Mouse (Mus musculus) liver, adult 2 months (tissue): ENCODE measurements at regions not wholly inside any gene's neighbourhood (a gene's known extent, or its start where the extent isn't known, plus 50 kb on each side); places are given as distances from the start of the nearest gene placed in this dataset.

Experiments used
- DNase-seq: peaks from one replicate; pipeline ENCODE4 v3.0.0-alpha.2; 2011; ENCODE audit warnings: low read depth, low spot score; ENCODE audit errors: extremely low read depth
- H3K27ac ChIP-seq: fragments of 200-500 bp; replicated peaks from 2 replicates; pipeline ENCODE4 v1.5.1; 2012; ENCODE audit warnings: low read depth, mild to moderate bottlenecking, control low read depth, inconsistent platforms, low read length; ENCODE audit not compliant: insufficient read depth
- H3K27me3 ChIP-seq: fragments of 200-500 bp; 2 replicates; pipeline ENCODE4 v1.6.1; 2012; ENCODE audit warnings: mild to moderate bottlenecking, moderate library complexity, low read length, inconsistent platforms; ENCODE audit not compliant: control insufficient read depth, insufficient read depth
- H3K36me3 ChIP-seq: fragments of 200-500 bp; 2 replicates; pipeline ENCODE4 v1.6.1; 2012; ENCODE audit warnings: low read length, inconsistent platforms; ENCODE audit not compliant: control insufficient read depth, insufficient read depth
- H3K4me1 ChIP-seq: fragments of 200-500 bp; 2 replicates; pipeline ENCODE4 v1.6.1; 2011; ENCODE audit warnings: low read length; ENCODE audit not compliant: control insufficient read depth, insufficient read depth
- H3K4me3 ChIP-seq: fragments of 200-500 bp; 2 replicates; pipeline ENCODE4 v1.5.1; 2011; ENCODE audit warnings: low read depth, mild to moderate bottlenecking, control low read depth, low read length, moderate library complexity; ENCODE audit not compliant: insufficient read depth
- H3K79me2 ChIP-seq: fragments of 200-500 bp; 2 replicates; pipeline ENCODE4 v1.6.1; 2012; ENCODE audit warnings: inconsistent platforms, mild to moderate bottlenecking, low read length, moderate library complexity; ENCODE audit not compliant: control insufficient read depth, insufficient read depth
- H3K9ac ChIP-seq: fragments of 200-500 bp; 2 replicates; pipeline ENCODE4 v1.6.1; 2012; ENCODE audit warnings: low read depth, mild to moderate bottlenecking, control low read depth, inconsistent platforms, low read length
- CTCF ChIP-seq: fragments of 200-500 bp; IDR thresholded peaks from 2 replicates; pipeline ENCODE4 v1.5.1; 2011; ENCODE audit warnings: low read depth, low read length, control low read depth
- POLR2A ChIP-seq: fragments of 200-500 bp; IDR thresholded peaks from 2 replicates; pipeline ENCODE4 v1.6.1; 2011; ENCODE audit warnings: low read length, control low read depth; ENCODE audit not compliant: insufficient read depth; ENCODE audit errors: extremely low read depth
- WGBS: fragments of 180-500 bp; shearing (Covaris S2); methylation state at CpG from one replicate; pipeline ENCODE4 v1.1.7; 2018; 5-methylcytosine and 5-hydroxymethylcytosine counted together

DNA sequence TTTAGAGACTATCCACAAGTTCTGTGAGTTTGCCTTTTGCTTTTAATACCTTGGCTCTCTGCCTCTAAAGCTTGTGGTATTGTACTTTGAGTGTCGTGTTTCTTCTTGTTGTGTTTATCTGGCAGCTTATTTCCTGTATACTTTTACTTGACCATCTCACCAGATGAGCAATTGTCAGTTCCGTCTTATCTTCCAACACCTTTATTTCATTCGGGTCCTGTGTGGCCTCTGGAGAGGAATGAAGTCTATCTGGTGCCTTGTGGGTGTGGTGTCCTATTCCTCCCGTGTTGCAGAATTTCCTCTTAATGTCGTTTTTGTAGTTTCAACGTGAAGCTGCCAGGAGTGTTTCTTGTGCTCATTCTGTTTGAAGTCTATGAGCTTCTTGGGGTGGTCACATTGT lies 174.0 kb downstream of the 1700010I14Rik start:
- Histone ChIP-seq H3K4me3 (no peak overlapping the region), H3K4me1 (no peaks in the 10 kb centered on the region), H3K27me3 (no peaks in the 10 kb centered on the region), H3K9ac (no peak overlapping the region), H3K79me2 (no peaks in the 10 kb centered on the region), H3K27ac (no peak overlapping the region), H3K36me3 (no peaks in the 10 kb centered on the region)
- DNase-seq: no peak
- no peak for TF ChIP-seq CTCF
- TF ChIP-seq POLR2A: no peak
- WGBS: 65% methylated on average over 6 of the region's 6 CpGs

DNA sequence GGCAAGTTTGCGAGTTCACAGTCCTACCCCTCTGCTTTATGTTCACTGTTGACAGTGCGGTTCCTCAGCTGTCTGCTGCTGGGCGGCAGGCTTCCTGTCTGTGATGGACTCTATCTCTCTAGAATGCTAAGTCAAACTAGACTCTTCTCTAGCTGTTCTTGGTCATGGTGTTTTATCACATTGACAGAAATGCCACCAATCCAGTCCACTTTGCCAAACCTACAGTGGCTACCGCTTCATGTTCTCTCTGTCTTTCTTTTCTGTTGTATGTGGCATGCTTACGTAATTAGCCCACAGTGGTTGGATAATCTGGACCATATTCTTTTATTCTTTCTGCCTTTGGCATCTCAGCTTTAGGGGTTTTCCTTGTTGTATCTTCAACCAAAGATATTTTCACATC lies 174.5 kb downstream of the 1700010I14Rik start:
- no peaks in the 10 kb centered on the region for H3K79me2 ChIP-seq
- no peaks in the 10 kb centered on the region for H3K36me3 ChIP-seq
- no peak overlapping the region for H3K4me3 ChIP-seq
- H3K27ac ChIP-seq: no peak overlapping the region
- WGBS: 66% methylated on average over 5 of the region's 5 CpGs
- no peaks in the 10 kb centered on the region for H3K27me3 ChIP-seq
- no peak for DNase-seq
- H3K9ac ChIP-seq: no peak overlapping the region
- H3K4me1 ChIP-seq: no peaks in the 10 kb centered on the region
- TF ChIP-seq CTCF (no peak), POLR2A (no peak)

DNA sequence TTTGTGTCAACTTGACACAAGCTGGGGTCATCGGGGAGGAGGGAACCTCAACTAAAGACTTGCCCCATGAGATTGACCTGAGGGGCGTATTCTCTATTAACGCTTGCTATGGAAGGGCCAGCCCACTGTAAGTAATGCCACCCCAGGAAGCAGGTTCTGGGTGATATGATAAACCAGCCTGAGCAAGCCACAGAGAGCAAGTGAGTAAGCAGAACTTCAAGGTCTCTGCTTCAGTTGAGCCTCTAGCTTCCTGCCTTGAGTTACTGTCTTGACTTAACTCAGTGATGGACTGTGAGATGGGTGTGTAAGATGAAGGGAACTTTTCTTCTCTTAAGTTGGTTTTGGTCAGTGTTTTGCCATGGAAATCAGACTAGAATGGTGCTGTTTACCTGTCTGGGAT lies 175.2 kb downstream of the 1700010I14Rik start:
- Histone ChIP-seq H3K36me3 (no peaks in the 10 kb centered on the region), H3K27me3 (no peaks in the 10 kb centered on the region)

DNA sequence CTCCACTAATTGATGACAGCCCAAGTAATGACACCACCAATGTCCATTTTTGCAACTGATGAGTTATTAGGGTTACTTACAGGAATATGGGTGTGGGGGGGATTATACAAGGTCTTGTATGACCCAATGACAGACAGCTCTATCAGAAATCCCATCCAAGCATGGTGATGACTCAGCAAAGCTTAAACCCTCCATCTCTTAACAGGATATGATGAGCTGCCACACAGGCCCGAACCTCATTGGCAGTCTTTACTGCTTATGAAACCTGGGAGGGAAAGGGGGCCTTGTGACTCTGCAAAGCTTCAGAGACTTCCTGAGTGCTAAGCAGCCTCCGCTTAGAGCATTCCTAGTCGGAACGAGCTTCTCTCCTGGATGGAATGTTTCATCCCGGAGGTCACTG lies 176.4 kb downstream of the 1700010I14Rik start:
- no peaks in the 10 kb centered on the region for H3K27me3 ChIP-seq
- TF ChIP-seq CTCF: no peak
- TF ChIP-seq POLR2A: no peak
- 0 out of 2 replicates have a peak, but pooled peaks cover 1% of the 10 kb centered on the region for H3K4me1 ChIP-seq
- no peaks in the 10 kb centered on the region for H3K79me2 ChIP-seq
- no peak overlapping the region for H3K4me3 ChIP-seq
- no peak for DNase-seq
- WGBS: 88% methylated on average over 5 of the region's 5 CpGs
- no peak overlapping the region for H3K9ac ChIP-seq
- no peak overlapping the region for H3K27ac ChIP-seq
- no peaks in the 10 kb centered on the region for H3K36me3 ChIP-seq

More for the DNA sequence above, 175.2 kb downstream of the 1700010I14Rik start:
- Histone ChIP-seq H3K4me1 (0 out of 2 replicates have a peak, but pooled peaks cover under 1% of the 10 kb centered on the region), H3K4me3 (no peak overlapping the region), H3K9ac (no peak overlapping the region), H3K79me2 (no peaks in the 10 kb centered on the region), H3K27ac (no peak overlapping the region)
- no peak for TF ChIP-seq POLR2A
- TF ChIP-seq CTCF: no peak
- no peak for DNase-seq
- WGBS: 77% methylated on average over 3 of the region's 3 CpGs

DNA sequence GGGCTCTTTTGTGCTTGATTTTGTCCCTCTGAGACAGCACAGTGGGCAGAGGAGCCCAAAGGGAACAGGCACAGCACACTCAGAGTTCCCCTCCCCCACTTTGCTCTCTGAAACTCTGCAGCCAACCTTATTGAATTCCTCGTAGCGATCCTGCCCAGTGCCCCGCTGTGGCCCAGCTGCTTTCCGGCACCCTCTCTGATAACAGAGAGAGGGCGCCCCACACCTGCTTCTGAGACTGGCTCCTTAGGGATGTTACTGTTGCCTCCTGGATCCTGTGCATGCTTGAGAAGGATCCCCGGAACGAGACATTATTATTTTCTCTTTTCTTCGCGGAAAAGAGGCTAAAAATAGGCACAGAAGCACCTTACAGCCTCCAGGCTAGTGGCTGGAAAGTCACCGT lies 179.0 kb downstream of the 1700010I14Rik start:
- no peaks in the 10 kb centered on the region for H3K36me3 ChIP-seq
- no peak overlapping the region for H3K4me3 ChIP-seq
- H3K27ac ChIP-seq: no peak overlapping the region
- H3K27me3 ChIP-seq: no peaks in the 10 kb centered on the region
- H3K9ac ChIP-seq: no peak overlapping the region
- 0 out of 2 replicates have a peak, but pooled peaks cover 1% of the 10 kb centered on the region for H3K4me1 ChIP-seq
- DNase-seq: no peak
- 1% methylated on average over 10 of the region's 10 CpGs for WGBS
- TF ChIP-seq POLR2A (no peak), CTCF (0 out of 2 replicates have a peak, but pooled peaks have one; percentile 11)
- H3K79me2 ChIP-seq: no peaks in the 10 kb centered on the region

DNA sequence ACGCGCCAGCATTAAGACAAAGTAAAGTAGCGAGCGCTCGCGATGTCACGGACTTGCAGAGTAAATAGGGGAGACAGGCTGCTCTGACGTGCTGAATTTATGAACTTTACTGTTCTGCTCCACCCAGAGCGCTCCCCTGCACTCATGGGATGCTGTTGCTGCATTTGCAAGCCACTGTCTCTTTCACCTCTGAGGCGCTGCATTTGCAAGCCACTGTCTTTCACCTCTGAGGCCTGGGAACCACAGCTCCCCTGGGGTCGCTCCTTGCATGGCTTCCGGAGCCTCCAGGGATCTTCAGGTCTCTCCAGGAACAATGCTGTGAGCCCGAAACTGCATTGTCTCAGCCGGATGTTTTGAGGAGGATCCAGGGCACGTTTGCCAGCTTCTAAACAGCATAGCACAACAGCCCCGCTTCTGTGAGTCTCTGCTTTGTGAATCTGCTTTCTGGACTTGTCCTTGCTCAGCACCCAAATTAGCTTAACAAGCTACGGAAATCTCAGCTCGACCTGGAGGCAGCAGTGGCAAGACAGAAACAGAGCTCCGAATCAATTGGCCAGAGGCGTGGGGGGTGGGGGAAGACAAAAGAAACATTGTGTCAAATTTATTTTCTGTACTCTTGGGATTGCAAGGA lies 179.6 kb downstream of the 1700010I14Rik start:
- H3K4me3 ChIP-seq: no peak overlapping the region
- DNase-seq: no peak
- WGBS: 3% methylated on average over 20 of the region's 20 CpGs

More for the DNA sequence above, 179.6 kb downstream of the 1700010I14Rik start:
- no peak for TF ChIP-seq POLR2A
- TF ChIP-seq CTCF: no peak
- H3K9ac ChIP-seq: no peak overlapping the region
- H3K36me3 ChIP-seq: no peaks in the 10 kb centered on the region
- 0 out of 2 replicates have a peak, but pooled peaks cover 1% of the 10 kb centered on the region for H3K4me1 ChIP-seq
- no peaks in the 10 kb centered on the region for H3K27me3 ChIP-seq
- no peak overlapping the region for H3K27ac ChIP-seq
- no peaks in the 10 kb centered on the region for H3K79me2 ChIP-seq
